Mouse (Mus musculus) MEL (cell line): Measurements from ENCODE around the gene Fbxl12.

Source experiments
- CTCF ChIP-seq, 3 experiments: IDR thresholded peaks in 2 of 3; conservative IDR thresholded peaks in 1 of 3; 2 replicates each; pipeline ENCODE4 v1.5.1; 2011 to 2012; ENCODE audit warnings: low read length in 3 of 3, low read depth in 2 of 3, mild to moderate bottlenecking in 2 of 3, improper control_type of control experiment in 1 of 3, inconsistent platforms in 1 of 3, mixed read lengths in 1 of 3, moderate library complexity in 1 of 3; ENCODE audit not compliant: control insufficient read depth in 1 of 3, insufficient read depth in 1 of 3, poor library complexity in 1 of 3, severe bottlenecking in 1 of 3
- JUND ChIP-seq: IDR thresholded peaks from 2 replicates; pipeline ENCODE4 v1.6.1; 2011; ENCODE audit warnings: low read depth, mild to moderate bottlenecking, improper control_type of control experiment, low read length
- MAX ChIP-seq: IDR thresholded peaks from 2 replicates; pipeline ENCODE4 v1.6.1; 2011; ENCODE audit warnings: low read length, improper control_type of control experiment
- POLR2A ChIP-seq, 2 experiments: IDR thresholded peaks; 2 replicates each; pipeline ENCODE4 v1.6.1; 2011 to 2012; ENCODE audit warnings: low read length in 2 of 2, mild to moderate bottlenecking in 2 of 2, control low read depth in 1 of 2, improper control_type of control experiment in 1 of 2, low read depth in 1 of 2, moderate library complexity in 1 of 2; ENCODE audit not compliant: control insufficient read depth in 1 of 2, insufficient read depth in 1 of 2, poor library complexity in 1 of 2
- ZNF384 ChIP-seq: IDR thresholded peaks from 2 replicates; pipeline ENCODE4 v1.6.1; 2012; ENCODE audit warnings: low read depth, mild to moderate bottlenecking, inconsistent platforms, low read length, improper control_type of control experiment

DNA sequence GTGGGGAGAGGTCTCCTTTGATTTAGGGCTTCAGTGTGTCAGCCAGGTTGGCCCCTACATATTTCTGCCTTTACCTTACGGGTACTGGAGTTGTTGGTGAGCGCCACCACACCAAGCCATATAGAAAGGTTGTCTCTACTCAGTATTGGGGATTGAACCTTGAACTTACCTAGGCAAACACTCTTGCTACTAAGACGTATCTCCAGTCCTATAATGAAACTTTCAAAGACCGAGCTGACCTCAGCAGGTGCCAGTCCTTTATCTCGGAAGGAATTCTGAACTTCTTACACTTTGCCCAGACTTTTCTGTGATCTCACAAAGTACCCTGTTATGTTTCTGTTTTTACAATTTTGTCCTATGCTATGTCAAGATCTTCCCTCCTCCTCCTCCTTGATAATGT is 32.6 kb downstream of the Fbxl12 start:
- TF ChIP-seq JUND: no peak
- no peak for TF ChIP-seq POLR2A (IDR thresholded peaks at IDR 0.05; ENCODE audit: control insufficient read depth in 1 of 2, insufficient read depth in 1 of 2, low read depth in 1 of 2, low read length in 2 of 2, poor library complexity in 1 of 2)
- no peak for TF ChIP-seq CTCF (IDR thresholded peaks at IDR 0.05 in 2 of 3, conservative IDR thresholded peaks at IDR 0.05 in 1 of 3; ENCODE audit: control insufficient read depth in 1 of 3, insufficient read depth in 1 of 3, low read depth in 2 of 3, low read length in 3 of 3, poor library complexity in 1 of 3, severe bottlenecking in 1 of 3)
- TF ChIP-seq ZNF384: no peak
- TF ChIP-seq MAX: no peak
